Mouse (Mus musculus) lung, adult 2 months (tissue): ENCODE measurements around the gene Tmtc4.

Source experiments
- CTCF ChIP-seq: fragments of 200-500 bp; IDR thresholded peaks from 2 replicates; pipeline ENCODE4 v1.5.1; 2011; ENCODE audit warnings: mild to moderate bottlenecking, low read length, control low read depth; ENCODE audit not compliant: insufficient read depth
- POLR2A ChIP-seq: fragments of 200-500 bp; IDR thresholded peaks from 2 replicates; pipeline ENCODE4 v1.6.1; 2011; ENCODE audit warnings: low read depth, mild to moderate bottlenecking, control low read depth, low read length, borderline replicate concordance; ENCODE audit errors: extremely low read depth

GRCm38 (mm10) chr14:122876723-122877122 is 107.1 kb downstream of the Tmtc4 start:
- TF ChIP-seq CTCF (no peak), POLR2A (no peak)
